Mouse (Mus musculus): ENCODE measurements around the gene Krtap1-3. TPM values are rescaled to one million over a fixed set of nuclear protein-coding genes. Genes with fewer than 3 reads are reported as not detected.
"Not testable (repeated sequence)": the region's sequence is repeated elsewhere in the genome, so short reads cannot be mapped to it uniquely, and the experiment has no call there.

The Krtap1-3 gene
- not detected in 2 replicates for polyA plus RNA-seq (2015; fragmentation: Nextera tagmentation; extraction: Ambion mirVana)

- Histone ChIP-seq H3K36me3 (no peaks in the 10 kb centered on the region), H3K4me2 (no peak within 1 kb of the TSS), H3K27ac (no peak within 1 kb of the TSS), H3K9ac (no peak within 1 kb of the TSS), H3K27me3 (0 out of 2 replicates have a peak, but pooled peaks cover 3% of the 10 kb centered on the region), H3K9me3 (replicated peaks) (no peaks in the 10 kb centered on the region), H3K4me3 (no peak within 1 kb of the TSS), H3K4me1 (replicated peaks) (no peaks in the 10 kb centered on the region)
- WGBS, result 74% methylated on average over 6 of the region's 6 CpGs
- no peak for ATAC-seq (replicated peaks; ENCODE audit: insufficient number of reproducible peaks, insufficient read depth, low FRiP score, low read depth)
Observed at GRCm38 (mm10) chr11:99590981-99591380, at the start of gene Krtap1-3. Gene Krtap1-3, minus strand, starts transcription at chr11:99591339.

GRCm38 (mm10) chr11:99640926-99641325 is 49.8 kb upstream of the Krtap1-3 start:
- WGBS, result 19% methylated on average over 1 of the region's 1 CpGs

GRCm38 (mm10) chr11:99637086-99637485 is 45.9 kb upstream of the Krtap1-3 start:
- H3K9ac ChIP-seq, result no peak overlapping the region
- no peaks in the 10 kb centered on the region for H3K36me3 ChIP-seq
- WGBS, result 42% methylated on average over 1 of the region's 1 CpGs

More at GRCm38 (mm10) chr11:99640926-99641325, 49.8 kb upstream of the Krtap1-3 start:
- Histone ChIP-seq H3K4me2 (no peak overlapping the region), H3K9ac (no peak overlapping the region), H3K27ac (no peak overlapping the region), H3K36me3 (no peaks in the 10 kb centered on the region), H3K4me1 (replicated peaks) (no peaks in the 10 kb centered on the region), H3K27me3 (no peaks in the 10 kb centered on the region), H3K4me3 (no peak overlapping the region), H3K9me3 (replicated peaks) (no peaks in the 10 kb centered on the region)
- no peak for ATAC-seq (replicated peaks; ENCODE audit: insufficient number of reproducible peaks, insufficient read depth, low FRiP score, low read depth)

GRCm38 (mm10) chr11:99634653-99635134 is 43.6 kb upstream of the Krtap1-3 start, which contains the start of gene Krtap4-2:
Gene Krtap4-2, minus strand, starts transcription at chr11:99635084.
- no peak within 1 kb of the TSS for H3K4me2 ChIP-seq
- no peaks in the 10 kb centered on the region for H3K27me3 ChIP-seq
- no peaks in the 10 kb centered on the region for H3K4me1 ChIP-seq (replicated peaks)
- WGBS, result 32% methylated on average over 8 of the region's 8 CpGs
- no peak within 1 kb of the TSS for H3K9ac ChIP-seq
- no peak within 1 kb of the TSS for H3K27ac ChIP-seq
- ATAC-seq (replicated peaks; ENCODE audit: insufficient number of reproducible peaks, insufficient read depth, low FRiP score, low read depth), result no peak
- H3K36me3 ChIP-seq, result no peaks in the 10 kb centered on the region
- H3K9me3 ChIP-seq (replicated peaks), result no peaks in the 10 kb centered on the region
- no peak within 1 kb of the TSS for H3K4me3 ChIP-seq

More at GRCm38 (mm10) chr11:99637086-99637485, 45.9 kb upstream of the Krtap1-3 start:
- no peak for ATAC-seq (replicated peaks; ENCODE audit: insufficient number of reproducible peaks, insufficient read depth, low FRiP score, low read depth)
- no peak overlapping the region for H3K4me2 ChIP-seq
- H3K27me3 ChIP-seq, result no peaks in the 10 kb centered on the region
- H3K4me3 ChIP-seq, result no peak overlapping the region
- no peaks in the 10 kb centered on the region for H3K4me1 ChIP-seq (replicated peaks)
- no peak overlapping the region for H3K27ac ChIP-seq
- no peaks in the 10 kb centered on the region for H3K9me3 ChIP-seq (replicated peaks)

- Histone ChIP-seq H3K4me3 (no peak overlapping the region), H3K9me3 (replicated peaks) (no peaks in the 10 kb centered on the region), H3K4me2 (no peak overlapping the region), H3K27me3 (no peaks in the 10 kb centered on the region), H3K36me3 (no peaks in the 10 kb centered on the region), H3K27ac (no peak overlapping the region), H3K4me1 (replicated peaks) (no peaks in the 10 kb centered on the region), H3K9ac (no peak overlapping the region)
- ATAC-seq (replicated peaks; ENCODE audit: insufficient number of reproducible peaks, insufficient read depth, low FRiP score, low read depth), result no peak
- WGBS, result 70% methylated on average over 2 of the region's 2 CpGs
Observed at GRCm38 (mm10) chr11:99633293-99633692, 42.2 kb upstream of the Krtap1-3 start.

GRCm38 (mm10) chr11:99630890-99631289 is 39.8 kb upstream of the Krtap1-3 start:
- Histone ChIP-seq H3K27me3 (no peaks in the 10 kb centered on the region), H3K4me2 (no peak overlapping the region), H3K4me3 (no peak overlapping the region), H3K9me3 (replicated peaks) (no peaks in the 10 kb centered on the region), H3K4me1 (replicated peaks) (no peaks in the 10 kb centered on the region), H3K36me3 (no peaks in the 10 kb centered on the region), H3K27ac (no peak overlapping the region), H3K9ac (no peak overlapping the region)
- no peak for ATAC-seq (replicated peaks; ENCODE audit: insufficient number of reproducible peaks, insufficient read depth, low FRiP score, low read depth)
- 68% methylated on average over 3 of the region's 3 CpGs for WGBS

GRCm38 (mm10) chr11:99628138-99628537 is 37.0 kb upstream of the Krtap1-3 start, which contains the start of gene Krtap4-1:
Gene Krtap4-1, minus strand, starts transcription at chr11:99628238.
- Histone ChIP-seq H3K4me3 (no peak within 1 kb of the TSS), H3K36me3 (no peaks in the 10 kb centered on the region), H3K4me1 (replicated peaks) (no peaks in the 10 kb centered on the region), H3K9ac (no peak within 1 kb of the TSS), H3K27me3 (no peaks in the 10 kb centered on the region), H3K9me3 (replicated peaks) (no peaks in the 10 kb centered on the region), H3K27ac (no peak within 1 kb of the TSS), H3K4me2 (no peak within 1 kb of the TSS)
- no peak for ATAC-seq (replicated peaks; ENCODE audit: insufficient number of reproducible peaks, insufficient read depth, low FRiP score, low read depth)
- 79% methylated on average over 4 of the region's 4 CpGs for WGBS

GRCm38 (mm10) chr11:99620335-99620734 is 29.2 kb upstream of the Krtap1-3 start, which contains the start of gene Gm11562:
Gene Gm11562, minus strand, starts transcription at chr11:99620435.
- Histone ChIP-seq H3K4me3 (no peak within 1 kb of the TSS), H3K27me3 (no peaks in the 10 kb centered on the region), H3K9ac (no peak within 1 kb of the TSS), H3K9me3 (replicated peaks) (no peaks in the 10 kb centered on the region), H3K27ac (no peak within 1 kb of the TSS), H3K36me3 (no peaks in the 10 kb centered on the region), H3K4me1 (replicated peaks) (no peaks in the 10 kb centered on the region), H3K4me2 (no peak within 1 kb of the TSS)
- WGBS, result 74% methylated on average over 2 of the region's 2 CpGs
- ATAC-seq (replicated peaks; ENCODE audit: insufficient number of reproducible peaks, insufficient read depth, low FRiP score, low read depth), result no peak

GRCm38 (mm10) chr11:99614796-99615363 is 23.7 kb upstream of the Krtap1-3 start, which contains the start of gene Krtap2-4:
Gene Krtap2-4, minus strand, starts transcription at chr11:99614846.
- no peak within 1 kb of the TSS for H3K4me3 ChIP-seq
- no peaks in the 10 kb centered on the region for H3K36me3 ChIP-seq
- H3K27me3 ChIP-seq, result no peaks in the 10 kb centered on the region
- 60% methylated on average over 3 of the region's 3 CpGs for WGBS
- ATAC-seq (replicated peaks; ENCODE audit: insufficient number of reproducible peaks, insufficient read depth, low FRiP score, low read depth), result no peak
- no peak within 1 kb of the TSS for H3K4me2 ChIP-seq
- no peak within 1 kb of the TSS for H3K9ac ChIP-seq
- H3K4me1 ChIP-seq (replicated peaks), result no peaks in the 10 kb centered on the region
- no peak within 1 kb of the TSS for H3K27ac ChIP-seq
- no peaks in the 10 kb centered on the region for H3K9me3 ChIP-seq (replicated peaks)

- 76% methylated on average over 1 of the region's 2 CpGs for WGBS
- H3K9me3 ChIP-seq (replicated peaks); H3K27me3 ChIP-seq; H3K4me1 ChIP-seq (replicated peaks); H3K27ac ChIP-seq; H3K9ac ChIP-seq; ATAC-seq (replicated peaks; ENCODE audit: insufficient number of reproducible peaks, insufficient read depth, low FRiP score, low read depth); H3K4me3 ChIP-seq; H3K36me3 ChIP-seq; H3K4me2 ChIP-seq: not testable (repeated sequence)
Observed at GRCm38 (mm10) chr11:99610089-99610488, 18.9 kb upstream of the Krtap1-3 start, which contains the start of gene Gm11937. Gene Gm11937, minus strand, starts transcription at chr11:99610189.

- Histone ChIP-seq H3K27me3 (no peaks in the 10 kb centered on the region), H3K4me2 (no peak overlapping the region), H3K27ac (no peak overlapping the region), H3K9ac (no peak overlapping the region), H3K36me3 (no peaks in the 10 kb centered on the region), H3K9me3 (replicated peaks) (no peaks in the 10 kb centered on the region), H3K4me3 (no peak overlapping the region), H3K4me1 (replicated peaks) (no peaks in the 10 kb centered on the region)
- WGBS, result 52% methylated on average over 1 of the region's 1 CpGs
- no peak for ATAC-seq (replicated peaks; ENCODE audit: insufficient number of reproducible peaks, insufficient read depth, low FRiP score, low read depth)
Observed at GRCm38 (mm10) chr11:99609126-99609525, 18.0 kb upstream of the Krtap1-3 start.

- not testable (repeated sequence) for H3K4me3 ChIP-seq; H3K4me2 ChIP-seq; H3K36me3 ChIP-seq; H3K4me1 ChIP-seq (replicated peaks); H3K27me3 ChIP-seq; ATAC-seq (replicated peaks; ENCODE audit: insufficient number of reproducible peaks, insufficient read depth, low FRiP score, low read depth); H3K9ac ChIP-seq; H3K9me3 ChIP-seq (replicated peaks); H3K27ac ChIP-seq
- 40% methylated on average over 1 of the region's 1 CpGs for WGBS
Observed at GRCm38 (mm10) chr11:99603208-99603607, 12.1 kb upstream of the Krtap1-3 start, which contains the start of gene Gm11938. Gene Gm11938, minus strand, starts transcription at chr11:99603308.

All from heart, embryonic 15.5 days (tissue).